Mouse (Mus musculus): Measurements from ENCODE around the gene Btbd35f8. TPM values are rescaled to one million over a fixed set of nuclear protein-coding genes. Genes with fewer than 3 reads are reported as not detected.
"Not testable (repeated sequence)": the region's sequence is repeated elsewhere in the genome, so short reads cannot be mapped to it uniquely, and the experiment has no call there.

The Btbd35f8 gene
- not detected in 2 replicates for polyA plus RNA-seq (2012; rRNA removed)

- not testable (repeated sequence) for H3K36me3 ChIP-seq (ENCODE audit: control insufficient read depth, insufficient read depth, low read length); H3K4me3 ChIP-seq (ENCODE audit: insufficient read depth, low read depth, low read length); DNase-seq; H3K27me3 ChIP-seq (replicated peaks; ENCODE audit: control insufficient read depth, insufficient read depth, low read length); H3K27ac ChIP-seq (ENCODE audit: insufficient read depth, low read depth, low read length); H3K4me1 ChIP-seq (ENCODE audit: control insufficient read depth, insufficient read depth, low read length)
- no CpG with 5 or more reads among the region's 3 CpGs for whole genome bisulfite sequencing
Measured at GRCm38 (mm10) chrX:34450224-34450623, at the start of gene Btbd35f8. Gene Btbd35f8, plus strand, starts transcription at chrX:34450524.

Other genes with a start within 250 kb of the Btbd35f8 start
- not detected in 2 replicates for gene Spin2g, start 211.8 kb upstream of the Btbd35f8 start, polyA plus RNA-seq (2012; rRNA removed)